Mouse (Mus musculus) myocyte (in vitro differentiated cells): ENCODE measurements at regions not wholly inside any gene's neighbourhood (a gene's known extent, or its start where the extent isn't known, plus 50 kb on each side); places are given as distances from the start of the nearest gene placed in this dataset.

Source experiments
- CEBPB ChIP-seq: IDR thresholded peaks from 2 replicates; pipeline ENCODE4 v1.6.1; 2011; ENCODE audit warnings: mild to moderate bottlenecking, moderate library complexity; ENCODE audit not compliant: poor library complexity, insufficient read depth, severe bottlenecking
- MAX ChIP-seq: IDR thresholded peaks from one replicate; pipeline ENCODE4 v1.6.1; 2011; ENCODE audit warnings: low read depth, mild to moderate bottlenecking, control low read depth
- MYOD1 ChIP-seq, 3 experiments: IDR thresholded peaks; one replicate each; pipeline ENCODE4 v1.6.1; 2011; ENCODE audit warnings: control low read depth in 2 of 3, low read depth in 2 of 3, mild to moderate bottlenecking in 2 of 3, moderate library complexity in 1 of 3; ENCODE audit not compliant: insufficient read length in 2 of 3, control insufficient read depth in 1 of 3
- MYOG ChIP-seq, 3 experiments: IDR thresholded peaks; one replicate each; pipeline ENCODE4 v1.6.1; 2011; ENCODE audit warnings: control low read depth in 2 of 3, low read depth in 2 of 3, mild to moderate bottlenecking in 2 of 3; ENCODE audit not compliant: insufficient read length in 2 of 3, control insufficient read depth in 1 of 3, insufficient read depth in 1 of 3
- POLR2A ChIP-seq: IDR thresholded peaks from one replicate; pipeline ENCODE4 v1.6.1; 2011; ENCODE audit warnings: low read depth, mild to moderate bottlenecking, control low read depth, moderate library complexity; ENCODE audit not compliant: insufficient read length
- POLR2AphosphoS2 ChIP-seq: IDR thresholded peaks from one replicate; pipeline ENCODE4 v1.6.1; 2011; ENCODE audit warnings: low read depth, control low read depth; ENCODE audit not compliant: insufficient read length
- TCF12 ChIP-seq: IDR thresholded peaks from one replicate; pipeline ENCODE4 v1.6.1; 2011; ENCODE audit warnings: mild to moderate bottlenecking, control low read depth; ENCODE audit not compliant: poor library complexity, insufficient read depth, severe bottlenecking
- USF1 ChIP-seq: IDR thresholded peaks from one replicate; pipeline ENCODE4 v1.6.1; 2011; ENCODE audit warnings: low read depth, mild to moderate bottlenecking, control low read depth, moderate library complexity

- TF ChIP-seq POLR2A (no peak), MAX (no peak), MYOG (IDR thresholded peaks at IDR 0.05; ENCODE audit: control insufficient read depth in 1 of 3, insufficient read depth in 1 of 3, insufficient read length in 2 of 3, low read depth in 2 of 3) (no peak), POLR2AphosphoS2 (no peak), MYOD1 (IDR thresholded peaks at IDR 0.05; ENCODE audit: control insufficient read depth in 1 of 3, insufficient read length in 2 of 3, low read depth in 2 of 3) (no peak), USF1 (no peak), TCF12 (no peak), CEBPB (no peak)
These were observed 376.4 kb downstream of the Gja1 start for GRCm38 (mm10) chr10:56753576-56753975.
